In genomic region chr7:26589774-26590173, GRCm38 (mm10) we compare ENCODE assay signal across 38 mouse cellular contexts. TPM values are rescaled to one million over a fixed set of nuclear protein-coding genes. Genes with fewer than 3 reads are reported as not detected.
"Had no signal": no experiment of that assay in that cellular context is flagged by ENCODE, and none has a peak within 500 bp of the region (broad histone marks: within the 10 kb centered on the region; RNA-seq: fewer than 3 reads in every experiment).

No protein-coding gene starts in this region.

- H3K27me3 ChIP-seq: limb, embryonic 12.5 days; limb, embryonic 13.5 days; limb, embryonic 15.5 days; liver, embryonic 12.5 days; liver, embryonic 13.5 days; liver, embryonic 15.5 days; lung, embryonic 15.5 days; megakaryocyte, embryonic 14.5 days; midbrain, embryonic 12.5 days; midbrain, embryonic 13.5 days; midbrain, embryonic 15.5 days; neural tube, embryonic 12.5 days had no signal

- H3K4me2 ChIP-seq: limb, embryonic 12.5 days; limb, embryonic 13.5 days; limb, embryonic 15.5 days; liver, embryonic 11.5 days; liver, embryonic 12.5 days; liver, embryonic 13.5 days; liver, embryonic 15.5 days; lung, embryonic 14.5 days; lung, embryonic 15.5 days; midbrain, embryonic 11.5 days; midbrain, embryonic 12.5 days; midbrain, embryonic 13.5 days; midbrain, embryonic 15.5 days; neural tube, embryonic 12.5 days had no signal

- ATAC-seq: liver, embryonic 12.5 days; liver, postnatal 0 days; lung, postnatal 0 days; midbrain, embryonic 13.5 days; midbrain, embryonic 15.5 days; midbrain, embryonic 16.5 days had no signal

- H3K27ac ChIP-seq: limb, embryonic 10.5 days; limb, embryonic 12.5 days; limb, embryonic 13.5 days; limb, embryonic 15.5 days; liver, embryonic 12.5 days; liver, embryonic 13.5 days; liver, embryonic 14.5 days; liver, embryonic 15.5 days; lung, embryonic 15.5 days; macrophage; midbrain, embryonic 10.5 days; midbrain, embryonic 12.5 days; midbrain, embryonic 13.5 days; midbrain, embryonic 15.5 days; neural tube, embryonic 12.5 days had no signal

- DNase-seq: left cerebral cortex, postnatal 4 days; liver; liver, embryonic 13.5 days; liver, postnatal 0 days; lung, adult 18-20 months; lung, adult 2 months; lung, embryonic 14.5 days; lung, postnatal 10 days; lung, postnatal 14 days; lung, postnatal 36 days; midbrain, embryonic 14.5 days had no signal

- H3K9me3 ChIP-seq: limb, embryonic 10.5 days; limb, embryonic 12.5 days; limb, embryonic 13.5 days; limb, embryonic 15.5 days; liver, embryonic 12.5 days; liver, embryonic 13.5 days; liver, embryonic 15.5 days; lung, embryonic 15.5 days; midbrain, embryonic 10.5 days; midbrain, embryonic 12.5 days; midbrain, embryonic 13.5 days; midbrain, embryonic 15.5 days; neural tube, embryonic 12.5 days had no signal

- H3K4me3 ChIP-seq: limb, embryonic 10.5 days; limb, embryonic 12.5 days; limb, embryonic 13.5 days; limb, embryonic 15.5 days; liver, embryonic 12.5 days; liver, embryonic 13.5 days; liver, embryonic 15.5 days; lung, embryonic 15.5 days; megakaryocyte, embryonic 14.5 days; midbrain, embryonic 10.5 days; midbrain, embryonic 12.5 days; midbrain, embryonic 13.5 days; midbrain, embryonic 15.5 days; myocyte; neural tube, embryonic 12.5 days had no signal

- H3K9ac ChIP-seq: limb, embryonic 12.5 days; limb, embryonic 13.5 days; limb, embryonic 15.5 days; liver, embryonic 12.5 days; liver, embryonic 13.5 days; liver, embryonic 14.5 days; liver, embryonic 15.5 days; liver, postnatal 0 days; lung, embryonic 14.5 days; lung, embryonic 15.5 days; midbrain, embryonic 12.5 days; midbrain, embryonic 13.5 days; midbrain, embryonic 15.5 days; neural tube, embryonic 12.5 days had no signal

- H3K4me1 ChIP-seq: limb, embryonic 10.5 days; limb, embryonic 12.5 days; limb, embryonic 13.5 days; limb, embryonic 15.5 days; liver, embryonic 12.5 days; liver, embryonic 13.5 days; liver, embryonic 15.5 days; lung, embryonic 15.5 days; megakaryocyte, embryonic 14.5 days; midbrain, embryonic 10.5 days; midbrain, embryonic 12.5 days; midbrain, embryonic 13.5 days; midbrain, embryonic 15.5 days; neural tube, embryonic 12.5 days had no signal

- H3K36me3 ChIP-seq: limb, embryonic 10.5 days; limb, embryonic 12.5 days; limb, embryonic 13.5 days; limb, embryonic 15.5 days; liver, embryonic 12.5 days; liver, embryonic 13.5 days; liver, embryonic 15.5 days; lung, embryonic 15.5 days; midbrain, embryonic 10.5 days; midbrain, embryonic 12.5 days; midbrain, embryonic 13.5 days; midbrain, embryonic 15.5 days; neural tube, embryonic 12.5 days had no signal

RNA-seq across cellular contexts. Expression of gene Vmn1r185, which starts 28.5 kb away (rescaled TPM):
- polyA plus RNA-seq: limb, embryonic 10.5 days; limb, embryonic 11.5 days; limb, embryonic 12.5 days; limb, embryonic 13.5 days; limb, embryonic 14.5 days; limb, embryonic 15.5 days; liver, adult 2 months; liver, embryonic 11.5 days; liver, embryonic 12.5 days; liver, embryonic 13.5 days; liver, embryonic 14.5 days; liver, embryonic 15.5 days; liver, embryonic 16.5 days; liver, postnatal 0 days; lung, adult 2 months; lung, embryonic 14.5 days; lung, embryonic 15.5 days; lung, embryonic 16.5 days; lung, postnatal 0 days; macrophage; midbrain, embryonic 10.5 days; midbrain, embryonic 11.5 days; midbrain, embryonic 12.5 days; midbrain, embryonic 13.5 days; midbrain, embryonic 14.5 days; midbrain, embryonic 15.5 days; midbrain, embryonic 16.5 days; midbrain, postnatal 0 days; myocyte; neural tube, embryonic 11.5 days; neural tube, embryonic 12.5 days had no signal

RNA-seq across cellular contexts. Expression of gene Nlrp9a, which starts 55.0 kb away (rescaled TPM):
- polyA plus RNA-seq: limb, embryonic 10.5 days; limb, embryonic 11.5 days; limb, embryonic 12.5 days; limb, embryonic 13.5 days; limb, embryonic 14.5 days; limb, embryonic 15.5 days; liver, adult 2 months; liver, embryonic 11.5 days; liver, embryonic 12.5 days; liver, embryonic 13.5 days; liver, embryonic 14.5 days; liver, embryonic 15.5 days; liver, embryonic 16.5 days; liver, postnatal 0 days; lung, adult 2 months; lung, embryonic 14.5 days; lung, embryonic 15.5 days; lung, embryonic 16.5 days; lung, postnatal 0 days; macrophage; midbrain, embryonic 10.5 days; midbrain, embryonic 11.5 days; midbrain, embryonic 12.5 days; midbrain, embryonic 13.5 days; midbrain, embryonic 14.5 days; midbrain, embryonic 15.5 days; midbrain, embryonic 16.5 days; midbrain, postnatal 0 days; myocyte; neural tube, embryonic 11.5 days; neural tube, embryonic 12.5 days had no signal
